Mouse (Mus musculus): ENCODE data around the gene Trip11. TPM values are rescaled to one million over a fixed set of nuclear protein-coding genes. Genes with fewer than 3 reads are reported as not detected.
"Not testable (repeated sequence)": the region's sequence is repeated elsewhere in the genome, so short reads cannot be mapped to it uniquely, and the experiment has no call there.

Gene Trip11
- 22.2 and 27.3 TPM in 2 replicates for polyA plus RNA-seq (2015; fragmentation: Nextera tagmentation; extraction: Ambion mirVana)

GRCm38 (mm10) chr12:101912626-101913490 is at the start of gene Trip11:
TSS of gene Trip11 (minus strand) at chr12:101913267.
- peak; percentile 95 for ATAC-seq (ENCODE audit: insufficient read depth, low FRiP score)
- under 1% methylated on average over 69 of the region's 69 CpGs for WGBS

GRCm38 (mm10) chr12:101958960-101959780 is 46.1 kb upstream of the Trip11 start:
- H3K4me1 ChIP-seq (ENCODE audit: control insufficient read depth, insufficient read depth, low read length); H3K36me3 ChIP-seq (ENCODE audit: control insufficient read depth, insufficient read depth, low read length); H3K27me3 ChIP-seq (ENCODE audit: control insufficient read depth, insufficient read depth, low read length); ATAC-seq (ENCODE audit: insufficient read depth, low FRiP score); H3K4me3 ChIP-seq (replicated peaks; ENCODE audit: low read length); H3K9me3 ChIP-seq (replicated peaks; ENCODE audit: control insufficient read depth, low read length): not testable (repeated sequence)
- 0 out of 2 replicates have a peak overlapping the region, but pooled peaks have one; percentile 21 for H3K27ac ChIP-seq (ENCODE audit: low read length)
- peak overlapping the region; percentile 53 for H3K4me2 ChIP-seq (ENCODE audit: low read depth, low read length)
- H3K9ac ChIP-seq (ENCODE audit: low read length): 0 out of 2 replicates have a peak overlapping the region, but pooled peaks have one; percentile 43
- 84% methylated on average over 5 of the region's 5 CpGs for WGBS

More at GRCm38 (mm10) chr12:101912626-101913490, at the start of gene Trip11:
- Histone ChIP-seq H3K36me3 (ENCODE audit: control insufficient read depth, insufficient read depth, low read length) (peaks cover 9% of the 10 kb centered on the region; the same call in 1 of the 2 replicates), H3K9ac (ENCODE audit: low read length) (peak within 1 kb of the TSS; percentile 98), H3K4me2 (ENCODE audit: low read depth, low read length) (peak within 1 kb of the TSS; percentile 86), H3K9me3 (replicated peaks; ENCODE audit: control insufficient read depth, low read length) (no peaks in the 10 kb centered on the region), H3K27me3 (ENCODE audit: control insufficient read depth, insufficient read depth, low read length) (no peaks in the 10 kb centered on the region), H3K4me1 (ENCODE audit: control insufficient read depth, insufficient read depth, low read length) (peaks cover 9% of the 10 kb centered on the region), H3K4me3 (replicated peaks; ENCODE audit: low read length) (peak within 1 kb of the TSS; percentile 97), H3K27ac (ENCODE audit: low read length) (peak within 1 kb of the TSS; percentile 89)

- Histone ChIP-seq H3K4me3 (replicated peaks; ENCODE audit: low read length) (peak overlapping the region; percentile 95), H3K27me3 (ENCODE audit: control insufficient read depth, insufficient read depth, low read length) (no peaks in the 10 kb centered on the region), H3K9ac (ENCODE audit: low read length) (0 out of 2 replicates have a peak overlapping the region, but pooled peaks have one; percentile 43), H3K4me2 (ENCODE audit: low read depth, low read length) (peak overlapping the region; percentile 53), H3K36me3 (ENCODE audit: control insufficient read depth, insufficient read depth, low read length) (no peaks in the 10 kb centered on the region), H3K27ac (ENCODE audit: low read length) (0 out of 2 replicates have a peak overlapping the region, but pooled peaks have one; percentile 21), H3K4me1 (ENCODE audit: control insufficient read depth, insufficient read depth, low read length) (peaks cover 9% of the 10 kb centered on the region), H3K9me3 (replicated peaks; ENCODE audit: control insufficient read depth, low read length) (no peaks in the 10 kb centered on the region)
- ATAC-seq (ENCODE audit: insufficient read depth, low FRiP score): no peak
- WGBS: 39% methylated on average over 9 of the region's 9 CpGs
These were observed 45.5 kb upstream of the Trip11 start for GRCm38 (mm10) chr12:101958556-101958955.

- Histone ChIP-seq H3K9ac (ENCODE audit: low read length) (peak within 1 kb of the TSS; percentile 89), H3K9me3 (replicated peaks; ENCODE audit: control insufficient read depth, low read length) (no peaks in the 10 kb centered on the region), H3K4me3 (replicated peaks; ENCODE audit: low read length) (peak within 1 kb of the TSS; percentile 95), H3K27ac (ENCODE audit: low read length) (peak within 1 kb of the TSS; percentile 73), H3K36me3 (ENCODE audit: control insufficient read depth, insufficient read depth, low read length) (no peaks in the 10 kb centered on the region), H3K4me2 (ENCODE audit: low read depth, low read length) (peak within 1 kb of the TSS; percentile 76), H3K27me3 (ENCODE audit: control insufficient read depth, insufficient read depth, low read length) (no peaks in the 10 kb centered on the region), H3K4me1 (ENCODE audit: control insufficient read depth, insufficient read depth, low read length) (peaks cover 9% of the 10 kb centered on the region)
- peak; percentile 99 for ATAC-seq (ENCODE audit: insufficient read depth, low FRiP score)
- WGBS: under 1% methylated on average over 53 of the region's 54 CpGs
These were observed 45.0 kb upstream of the Trip11 start, which contains the start of gene Atxn3 for GRCm38 (mm10) chr12:101957942-101958544. TSS of gene Atxn3 (minus strand) at chr12:101958246.

GRCm38 (mm10) chr12:101957079-101957941 is 44.2 kb upstream of the Trip11 start:
- 8% methylated on average over 26 of the region's 26 CpGs for WGBS
- no peak for ATAC-seq (ENCODE audit: insufficient read depth, low FRiP score)
- Histone ChIP-seq H3K27me3 (ENCODE audit: control insufficient read depth, insufficient read depth, low read length) (no peaks in the 10 kb centered on the region), H3K9me3 (replicated peaks; ENCODE audit: control insufficient read depth, low read length) (no peaks in the 10 kb centered on the region), H3K4me2 (ENCODE audit: low read depth, low read length) (peak overlapping the region; percentile 76), H3K36me3 (ENCODE audit: control insufficient read depth, insufficient read depth, low read length) (no peaks in the 10 kb centered on the region), H3K4me1 (ENCODE audit: control insufficient read depth, insufficient read depth, low read length) (peaks cover 9% of the 10 kb centered on the region), H3K27ac (ENCODE audit: low read length) (peak overlapping the region; percentile 73), H3K4me3 (replicated peaks; ENCODE audit: low read length) (peak overlapping the region; percentile 95), H3K9ac (ENCODE audit: low read length) (peak overlapping the region; percentile 89)

GRCm38 (mm10) chr12:101955821-101956220 is 42.8 kb upstream of the Trip11 start:
- not testable (repeated sequence) for H3K27ac ChIP-seq (ENCODE audit: low read length); H3K36me3 ChIP-seq (ENCODE audit: control insufficient read depth, insufficient read depth, low read length); ATAC-seq (ENCODE audit: insufficient read depth, low FRiP score); H3K9ac ChIP-seq (ENCODE audit: low read length); H3K27me3 ChIP-seq (ENCODE audit: control insufficient read depth, insufficient read depth, low read length); H3K4me3 ChIP-seq (replicated peaks; ENCODE audit: low read length); H3K4me2 ChIP-seq (ENCODE audit: low read depth, low read length); H3K4me1 ChIP-seq (ENCODE audit: control insufficient read depth, insufficient read depth, low read length); H3K9me3 ChIP-seq (replicated peaks; ENCODE audit: control insufficient read depth, low read length)
- WGBS: 92% methylated on average over 8 of the region's 8 CpGs

- H3K27ac ChIP-seq (ENCODE audit: low read length): no peak overlapping the region
- no peak overlapping the region for H3K9ac ChIP-seq (ENCODE audit: low read length)
- H3K4me1 ChIP-seq (ENCODE audit: control insufficient read depth, insufficient read depth, low read length): no peaks in the 10 kb centered on the region
- H3K9me3 ChIP-seq (replicated peaks; ENCODE audit: control insufficient read depth, low read length): no peaks in the 10 kb centered on the region
- peaks cover 11% of the 10 kb centered on the region for H3K36me3 ChIP-seq (ENCODE audit: control insufficient read depth, insufficient read depth, low read length)
- H3K27me3 ChIP-seq (ENCODE audit: control insufficient read depth, insufficient read depth, low read length): no peaks in the 10 kb centered on the region
- no peak overlapping the region for H3K4me3 ChIP-seq (replicated peaks; ENCODE audit: low read length)
- H3K4me2 ChIP-seq (ENCODE audit: low read depth, low read length): no peak overlapping the region
- 69% methylated on average over 4 of the region's 4 CpGs for WGBS
- no peak for ATAC-seq (ENCODE audit: insufficient read depth, low FRiP score)
These were observed 35.7 kb upstream of the Trip11 start for GRCm38 (mm10) chr12:101948801-101949200.

- H3K27me3 ChIP-seq (ENCODE audit: control insufficient read depth, insufficient read depth, low read length): no peaks in the 10 kb centered on the region
- no peaks in the 10 kb centered on the region for H3K9me3 ChIP-seq (replicated peaks; ENCODE audit: control insufficient read depth, low read length)
- H3K4me1 ChIP-seq (ENCODE audit: control insufficient read depth, insufficient read depth, low read length): no peaks in the 10 kb centered on the region
- no peak overlapping the region for H3K9ac ChIP-seq (ENCODE audit: low read length)
- H3K27ac ChIP-seq (ENCODE audit: low read length): no peak overlapping the region
- no peak overlapping the region for H3K4me3 ChIP-seq (replicated peaks; ENCODE audit: low read length)
- H3K36me3 ChIP-seq (ENCODE audit: control insufficient read depth, insufficient read depth, low read length): peaks cover 11% of the 10 kb centered on the region
- no peak for ATAC-seq (ENCODE audit: insufficient read depth, low FRiP score)
- 91% methylated on average over 8 of the region's 8 CpGs for WGBS
- no peak overlapping the region for H3K4me2 ChIP-seq (ENCODE audit: low read depth, low read length)
These were observed 34.9 kb upstream of the Trip11 start for GRCm38 (mm10) chr12:101947986-101948385.
